Mouse (Mus musculus) myocyte (in vitro differentiated cells): Measurements from ENCODE around the gene Gm17026.
"Not testable (repeated sequence)": the region's sequence is repeated elsewhere in the genome, so short reads cannot be mapped to it uniquely, and the experiment has no call there.

Source experiments
- CEBPB ChIP-seq: IDR thresholded peaks from 2 replicates; pipeline ENCODE4 v1.6.1; 2011; ENCODE audit warnings: mild to moderate bottlenecking, moderate library complexity; ENCODE audit not compliant: poor library complexity, insufficient read depth, severe bottlenecking
- E2F4 ChIP-seq: IDR thresholded peaks from one replicate; pipeline ENCODE4 v1.6.1; 2011; ENCODE audit warnings: mild to moderate bottlenecking, control low read depth, moderate library complexity; ENCODE audit not compliant: insufficient read depth
- MAX ChIP-seq: IDR thresholded peaks from one replicate; pipeline ENCODE4 v1.6.1; 2011; ENCODE audit warnings: low read depth, mild to moderate bottlenecking, control low read depth
- MYOD1 ChIP-seq, 3 experiments: IDR thresholded peaks; one replicate each; pipeline ENCODE4 v1.6.1; 2011; ENCODE audit warnings: control low read depth in 2 of 3, low read depth in 2 of 3, mild to moderate bottlenecking in 2 of 3, moderate library complexity in 1 of 3; ENCODE audit not compliant: insufficient read length in 2 of 3, control insufficient read depth in 1 of 3
- MYOG ChIP-seq, 3 experiments: IDR thresholded peaks; one replicate each; pipeline ENCODE4 v1.6.1; 2011; ENCODE audit warnings: control low read depth in 2 of 3, low read depth in 2 of 3, mild to moderate bottlenecking in 2 of 3; ENCODE audit not compliant: insufficient read length in 2 of 3, control insufficient read depth in 1 of 3, insufficient read depth in 1 of 3
- POLR2A ChIP-seq: IDR thresholded peaks from one replicate; pipeline ENCODE4 v1.6.1; 2011; ENCODE audit warnings: low read depth, mild to moderate bottlenecking, control low read depth, moderate library complexity; ENCODE audit not compliant: insufficient read length
- POLR2AphosphoS2 ChIP-seq: IDR thresholded peaks from one replicate; pipeline ENCODE4 v1.6.1; 2011; ENCODE audit warnings: low read depth, control low read depth; ENCODE audit not compliant: insufficient read length
- REST ChIP-seq: IDR thresholded peaks from one replicate; pipeline ENCODE4 v1.6.1; 2011; ENCODE audit warnings: mild to moderate bottlenecking, control low read depth, moderate library complexity; ENCODE audit not compliant: insufficient read depth, insufficient read length
- SRF ChIP-seq: IDR thresholded peaks from one replicate; pipeline ENCODE4 v1.6.1; 2011; ENCODE audit warnings: low read depth; ENCODE audit not compliant: control insufficient read depth, insufficient read length
- TCF12 ChIP-seq: IDR thresholded peaks from one replicate; pipeline ENCODE4 v1.6.1; 2011; ENCODE audit warnings: mild to moderate bottlenecking, control low read depth; ENCODE audit not compliant: poor library complexity, insufficient read depth, severe bottlenecking
- TCF3 ChIP-seq: IDR thresholded peaks from one replicate; pipeline ENCODE4 v1.6.1; 2011; ENCODE audit warnings: low read depth, control low read depth; ENCODE audit not compliant: insufficient read length
- USF1 ChIP-seq: IDR thresholded peaks from one replicate; pipeline ENCODE4 v1.6.1; 2011; ENCODE audit warnings: low read depth, mild to moderate bottlenecking, control low read depth, moderate library complexity

- TF ChIP-seq POLR2A; TCF12; POLR2AphosphoS2; MAX; MYOD1 (IDR thresholded peaks at IDR 0.05; ENCODE audit: control insufficient read depth in 1 of 3, insufficient read length in 2 of 3, low read depth in 2 of 3); REST; USF1; TCF3; E2F4; MYOG (IDR thresholded peaks at IDR 0.05; ENCODE audit: control insufficient read depth in 1 of 3, insufficient read depth in 1 of 3, insufficient read length in 2 of 3, low read depth in 2 of 3); SRF; CEBPB: not testable (repeated sequence)
Observed at GRCm38 (mm10) chr14:42259948-42260347, at the start of gene Gm17026.
